Mouse (Mus musculus) testis, adult 2 months (tissue): Measurements from ENCODE around the gene Hdac7.

Source experiments
- CTCF ChIP-seq: fragments of 200-500 bp; IDR thresholded peaks from 2 replicates; pipeline ENCODE4 v1.5.1; 2012; ENCODE audit warnings: low read depth, mild to moderate bottlenecking, inconsistent platforms, low read length, moderate library complexity; ENCODE audit not compliant: control insufficient read depth, insufficient read depth, insufficient replicate concordance
- POLR2A ChIP-seq: fragments of 200-500 bp; IDR thresholded peaks from 2 replicates; pipeline ENCODE4 v1.6.1; 2012; ENCODE audit warnings: low read depth, mild to moderate bottlenecking, inconsistent platforms, low read length, moderate library complexity; ENCODE audit not compliant: control insufficient read depth

DNA sequence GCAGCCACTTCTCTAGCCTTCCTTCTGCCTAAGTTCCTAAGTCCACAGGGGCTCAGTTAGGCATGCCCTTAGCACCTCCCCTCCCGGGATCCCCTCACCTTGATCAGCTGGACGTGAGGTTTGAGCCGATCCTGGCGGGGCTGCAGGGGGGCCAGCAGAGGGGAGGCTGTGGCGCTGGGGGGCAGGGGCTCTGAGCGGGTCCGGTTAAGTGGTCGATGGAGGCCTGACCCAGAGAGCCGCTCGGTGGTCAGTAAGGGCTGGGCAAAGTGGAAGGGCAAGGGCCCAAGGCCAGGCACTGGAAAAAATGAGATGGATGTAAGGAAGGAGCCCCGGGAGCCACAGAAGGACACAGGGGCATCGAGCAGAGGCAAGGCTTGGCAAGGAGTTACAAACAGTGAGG, 36.4 kb downstream of the Hdac7 start:
- no peak for TF ChIP-seq POLR2A
- no peak for TF ChIP-seq CTCF
